Mouse (Mus musculus) midbrain, embryonic 15.5 days (tissue): ENCODE data around the gene Obscn. TPM values are rescaled to one million over a fixed set of nuclear protein-coding genes. Genes with fewer than 3 reads are reported as not detected.

Experiments
- ATAC-seq: fragments of 200-750 bp; cut with Nextera tagmentation; replicated peaks from 2 replicates; pipeline ENCODE4 v1.8.0; 2017; ENCODE audit warnings: moderate TSS enrichment
- H3K27ac ChIP-seq: fragments of 300-500 bp; sonication (generic); 2 replicates; pipeline ENCODE4 v1.5.1; 2015; ENCODE audit warnings: mild to moderate bottlenecking, inconsistent platforms
- H3K27me3 ChIP-seq: fragments of 300-500 bp; sonication (generic); replicated peaks from 2 replicates; pipeline ENCODE4 v1.6.1; 2015; ENCODE audit warnings: inconsistent platforms
- H3K36me3 ChIP-seq: fragments of 300-500 bp; sonication (generic); replicated peaks from 2 replicates; pipeline ENCODE4 v1.6.1; 2015; ENCODE audit warnings: inconsistent platforms
- H3K4me1 ChIP-seq: fragments of 300-500 bp; sonication (generic); 2 replicates; pipeline ENCODE4 v1.6.1; 2015; ENCODE audit warnings: inconsistent platforms
- H3K4me2 ChIP-seq: fragments of 300-500 bp; sonication (generic); 2 replicates; pipeline ENCODE4 v1.6.1; 2015; ENCODE audit warnings: inconsistent platforms, mild to moderate bottlenecking, moderate library complexity
- H3K4me3 ChIP-seq: fragments of 300-500 bp; sonication (generic); 2 replicates; pipeline ENCODE4 v1.5.1; 2015; ENCODE audit warnings: mild to moderate bottlenecking, inconsistent platforms
- H3K9ac ChIP-seq: fragments of 300-500 bp; sonication (generic); 2 replicates; pipeline ENCODE4 v1.6.1; 2015; ENCODE audit warnings: mild to moderate bottlenecking, inconsistent platforms
- H3K9me3 ChIP-seq: fragments of 300-500 bp; sonication (generic); 2 replicates; pipeline ENCODE4 v1.6.1; 2016; ENCODE audit warnings: inconsistent platforms
- WGBS: fragments of 180-500 bp; shearing (Covaris S2); methylation state at CpG from one replicate; pipeline ENCODE4 v1.1.7; 2015; ENCODE audit warnings: mixed read lengths; 5-methylcytosine and 5-hydroxymethylcytosine counted together
- polyA plus RNA-seq: library from polyadenylated mRNA; unstranded; fragments of >200 nt; fragmentation: Nextera tagmentation; extraction: Ambion mirVana; gene quantifications from 2 replicates; pipeline ENCODE4 v1.2.1, GENCODE M21; 2015

The Obscn gene
- polyA plus RNA-seq, 1 experiment from 2014 or later, result 0.28 TPM

GRCm38 (mm10) chr11:59094213-59094612, 42.0 kb downstream of the Obscn start:
- H3K4me3 ChIP-seq, result no peak overlapping the region
- no peak overlapping the region for H3K9ac ChIP-seq
- no peak for ATAC-seq
- H3K4me2 ChIP-seq, result no peak overlapping the region
- no peaks in the 10 kb centered on the region for H3K4me1 ChIP-seq
- no peaks in the 10 kb centered on the region for H3K9me3 ChIP-seq
- WGBS, result 71% methylated on average over 4 of the region's 4 CpGs
- no peaks in the 10 kb centered on the region for H3K36me3 ChIP-seq
- H3K27me3 ChIP-seq, result no peaks in the 10 kb centered on the region
- H3K27ac ChIP-seq, result no peak overlapping the region

GRCm38 (mm10) chr11:59087581-59087980, 48.6 kb downstream of the Obscn start:
- 94% methylated on average over 10 of the region's 10 CpGs for WGBS
- H3K4me2 ChIP-seq, result no peak overlapping the region
- no peaks in the 10 kb centered on the region for H3K4me1 ChIP-seq

GRCm38 (mm10) chr11:59085200-59085599, 51.0 kb downstream of the Obscn start:
- ATAC-seq, result no peak
- Histone ChIP-seq H3K4me3 (no peak overlapping the region), H3K4me1 (no peaks in the 10 kb centered on the region), H3K36me3 (no peaks in the 10 kb centered on the region), H3K27me3 (no peaks in the 10 kb centered on the region), H3K9me3 (no peaks in the 10 kb centered on the region), H3K4me2 (no peak overlapping the region), H3K27ac (no peak overlapping the region), H3K9ac (no peak overlapping the region)
- WGBS, result 87% methylated on average over 6 of the region's 6 CpGs

More at GRCm38 (mm10) chr11:59087581-59087980, 48.6 kb downstream of the Obscn start:
- no peak for ATAC-seq
- Histone ChIP-seq H3K4me3 (no peak overlapping the region), H3K27me3 (no peaks in the 10 kb centered on the region), H3K36me3 (no peaks in the 10 kb centered on the region), H3K9ac (no peak overlapping the region), H3K9me3 (no peaks in the 10 kb centered on the region), H3K27ac (no peak overlapping the region)

GRCm38 (mm10) chr11:59083125-59083524, 53.1 kb downstream of the Obscn start:
- no peak overlapping the region for H3K27ac ChIP-seq
- no peak overlapping the region for H3K9ac ChIP-seq
- no peak overlapping the region for H3K4me2 ChIP-seq
- no peaks in the 10 kb centered on the region for H3K36me3 ChIP-seq
- no peak for ATAC-seq
- no peaks in the 10 kb centered on the region for H3K4me1 ChIP-seq
- H3K9me3 ChIP-seq, result no peaks in the 10 kb centered on the region
- no peaks in the 10 kb centered on the region for H3K27me3 ChIP-seq
- 87% methylated on average over 3 of the region's 3 CpGs for WGBS
- H3K4me3 ChIP-seq, result no peak overlapping the region

DNA sequence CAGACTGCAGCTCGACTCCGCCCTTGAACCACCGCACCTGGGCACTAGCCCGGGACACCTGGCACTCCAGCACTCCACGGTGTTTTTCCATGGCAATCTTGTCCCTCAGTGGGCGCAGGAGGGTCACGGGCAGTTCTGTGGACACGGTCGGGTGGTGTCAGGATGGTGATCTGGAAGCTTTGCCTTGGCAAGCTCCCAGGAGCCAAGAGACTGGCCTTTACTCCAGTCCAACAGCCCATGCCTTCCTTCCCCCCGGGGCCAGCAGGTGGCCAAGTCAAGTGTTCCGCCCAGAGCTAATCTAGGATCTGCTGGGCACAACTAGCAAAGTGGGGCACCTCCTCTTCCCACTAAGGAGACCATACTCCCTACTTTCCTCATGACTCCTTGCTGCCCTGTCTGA, 57.9 kb downstream of the Obscn start:
- Histone ChIP-seq H3K4me2 (no peak overlapping the region), H3K9me3 (no peaks in the 10 kb centered on the region), H3K36me3 (no peaks in the 10 kb centered on the region), H3K9ac (no peak overlapping the region), H3K4me1 (no peaks in the 10 kb centered on the region), H3K27ac (no peak overlapping the region), H3K27me3 (no peaks in the 10 kb centered on the region), H3K4me3 (no peak overlapping the region)
- no peak for ATAC-seq
- 89% methylated on average over 11 of the region's 11 CpGs for WGBS

DNA sequence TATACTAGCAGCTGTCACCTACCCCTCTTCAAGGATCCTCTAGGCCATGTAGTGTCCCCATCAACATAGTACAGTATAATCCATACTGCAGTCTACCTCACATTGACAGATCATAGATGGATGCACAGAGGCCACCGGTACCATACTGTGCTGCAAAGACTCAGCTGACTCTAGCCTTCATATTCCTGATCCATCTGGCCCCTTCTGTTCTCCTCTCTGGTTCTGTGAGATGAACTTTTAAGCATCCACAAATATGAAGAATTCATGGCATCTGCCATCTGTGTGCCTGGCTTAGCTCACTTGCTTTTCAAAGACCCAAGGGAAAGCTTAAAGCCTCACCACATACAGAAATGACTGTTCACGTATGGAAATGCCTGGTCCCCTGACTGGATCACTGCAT, 65.9 kb downstream of the Obscn start:
- 83% methylated on average over 2 of the region's 2 CpGs for WGBS
- H3K4me3 ChIP-seq, result no peak overlapping the region
- H3K27ac ChIP-seq, result no peak overlapping the region
- H3K9me3 ChIP-seq, result no peaks in the 10 kb centered on the region
- ATAC-seq, result no peak
- no peaks in the 10 kb centered on the region for H3K4me1 ChIP-seq
- H3K4me2 ChIP-seq, result no peak overlapping the region
- no peaks in the 10 kb centered on the region for H3K36me3 ChIP-seq
- H3K27me3 ChIP-seq, result no peaks in the 10 kb centered on the region
- no peak overlapping the region for H3K9ac ChIP-seq

DNA sequence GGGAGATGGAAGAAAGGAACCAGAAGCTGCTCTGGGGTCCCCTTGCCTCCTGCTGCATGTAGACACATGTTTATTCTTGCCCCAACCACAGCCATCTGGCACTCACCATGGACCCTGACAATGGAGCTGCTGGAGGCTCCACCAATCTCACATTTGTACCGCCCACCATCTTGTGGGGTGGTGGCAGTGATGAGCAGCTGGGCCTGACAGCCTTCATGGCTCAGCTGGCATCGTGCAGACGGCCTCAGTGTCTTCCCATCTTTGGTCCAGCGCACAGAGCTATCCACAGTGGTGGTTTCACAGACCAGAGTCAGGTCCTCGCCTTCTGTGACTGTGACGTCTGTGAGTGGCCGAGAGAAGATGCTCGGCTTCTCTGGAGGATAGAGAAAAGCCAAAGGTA, 67.3 kb downstream of the Obscn start:
- no peaks in the 10 kb centered on the region for H3K9me3 ChIP-seq
- 79% methylated on average over 8 of the region's 8 CpGs for WGBS
- ATAC-seq, result no peak

DNA sequence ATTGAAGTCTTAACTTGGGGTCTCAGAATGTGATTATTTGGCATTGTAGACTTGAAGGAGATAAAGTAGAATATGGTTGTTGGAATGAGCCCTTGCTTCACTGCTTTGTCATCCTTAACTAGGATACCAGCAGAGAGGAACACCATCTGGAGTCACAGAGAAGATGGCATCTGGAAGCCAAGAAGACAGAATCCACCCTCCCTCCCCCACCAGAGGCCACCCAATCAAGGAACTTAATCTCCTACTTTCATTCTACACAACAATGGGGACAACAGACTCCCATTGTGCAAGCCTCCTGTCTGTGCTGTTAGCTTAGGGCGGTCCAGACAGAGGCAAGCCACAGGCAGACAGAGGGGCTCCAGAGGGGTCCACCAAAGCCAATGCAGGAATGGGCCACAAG, 67.8 kb downstream of the Obscn start:
- no peaks in the 10 kb centered on the region for H3K36me3 ChIP-seq
- ATAC-seq, result no peak
- H3K27ac ChIP-seq, result no peak overlapping the region
- no peaks in the 10 kb centered on the region for H3K4me1 ChIP-seq
- WGBS, result 4% methylated on average over 1 of the region's 1 CpGs
- no peaks in the 10 kb centered on the region for H3K27me3 ChIP-seq
- H3K9ac ChIP-seq, result no peak overlapping the region
- no peak overlapping the region for H3K4me2 ChIP-seq
- H3K9me3 ChIP-seq, result no peaks in the 10 kb centered on the region
- no peak overlapping the region for H3K4me3 ChIP-seq

More for the DNA sequence above, 67.3 kb downstream of the Obscn start:
- Histone ChIP-seq H3K9ac (no peak overlapping the region), H3K36me3 (no peaks in the 10 kb centered on the region), H3K4me1 (no peaks in the 10 kb centered on the region), H3K27ac (no peak overlapping the region), H3K4me3 (no peak overlapping the region), H3K27me3 (no peaks in the 10 kb centered on the region), H3K4me2 (no peak overlapping the region)

DNA sequence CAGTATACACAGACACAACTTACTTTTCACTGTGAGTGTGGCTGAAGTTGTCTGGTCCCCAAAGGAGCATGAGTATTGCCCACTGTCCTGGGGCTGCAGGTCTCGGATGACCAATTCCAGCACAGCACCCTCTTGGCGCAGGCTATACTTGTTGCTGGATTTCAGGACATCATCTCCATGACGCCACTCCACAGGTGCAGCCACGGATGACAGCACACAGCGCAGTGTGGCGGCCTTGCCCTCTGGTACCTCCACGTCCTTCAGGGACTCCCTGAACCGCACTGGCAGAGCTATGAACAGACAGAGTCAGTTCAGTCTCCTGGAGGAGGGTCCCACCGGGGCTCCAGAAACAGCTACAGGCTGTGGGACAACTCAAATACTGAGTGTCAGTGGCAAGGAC, 68.3 kb downstream of the Obscn start:
- Histone ChIP-seq H3K9ac (no peak overlapping the region), H3K27ac (no peak overlapping the region), H3K27me3 (no peaks in the 10 kb centered on the region), H3K4me1 (no peaks in the 10 kb centered on the region), H3K36me3 (no peaks in the 10 kb centered on the region), H3K9me3 (no peaks in the 10 kb centered on the region), H3K4me3 (no peak overlapping the region), H3K4me2 (no peak overlapping the region)
- ATAC-seq, result no peak
- 79% methylated on average over 9 of the region's 9 CpGs for WGBS

GRCm38 (mm10) chr11:59058025-59058424, 78.2 kb downstream of the Obscn start:
- Histone ChIP-seq H3K9ac (no peak overlapping the region), H3K27ac (no peak overlapping the region), H3K4me3 (no peak overlapping the region), H3K4me2 (no peak overlapping the region), H3K36me3 (no peaks in the 10 kb centered on the region), H3K27me3 (no peaks in the 10 kb centered on the region), H3K4me1 (no peaks in the 10 kb centered on the region), H3K9me3 (no peaks in the 10 kb centered on the region)
- whole genome bisulfite sequencing, result 74% methylated on average over 3 of the region's 3 CpGs
- no peak for ATAC-seq

GRCm38 (mm10) chr11:59051031-59051430, 85.2 kb downstream of the Obscn start:
- no peak for ATAC-seq
- Histone ChIP-seq H3K27ac (no peak overlapping the region), H3K27me3 (no peaks in the 10 kb centered on the region), H3K9me3 (no peaks in the 10 kb centered on the region), H3K4me3 (no peak overlapping the region), H3K4me2 (no peak overlapping the region), H3K36me3 (no peaks in the 10 kb centered on the region), H3K4me1 (no peaks in the 10 kb centered on the region), H3K9ac (no peak overlapping the region)
- WGBS, result 87% methylated on average over 9 of the region's 9 CpGs

DNA sequence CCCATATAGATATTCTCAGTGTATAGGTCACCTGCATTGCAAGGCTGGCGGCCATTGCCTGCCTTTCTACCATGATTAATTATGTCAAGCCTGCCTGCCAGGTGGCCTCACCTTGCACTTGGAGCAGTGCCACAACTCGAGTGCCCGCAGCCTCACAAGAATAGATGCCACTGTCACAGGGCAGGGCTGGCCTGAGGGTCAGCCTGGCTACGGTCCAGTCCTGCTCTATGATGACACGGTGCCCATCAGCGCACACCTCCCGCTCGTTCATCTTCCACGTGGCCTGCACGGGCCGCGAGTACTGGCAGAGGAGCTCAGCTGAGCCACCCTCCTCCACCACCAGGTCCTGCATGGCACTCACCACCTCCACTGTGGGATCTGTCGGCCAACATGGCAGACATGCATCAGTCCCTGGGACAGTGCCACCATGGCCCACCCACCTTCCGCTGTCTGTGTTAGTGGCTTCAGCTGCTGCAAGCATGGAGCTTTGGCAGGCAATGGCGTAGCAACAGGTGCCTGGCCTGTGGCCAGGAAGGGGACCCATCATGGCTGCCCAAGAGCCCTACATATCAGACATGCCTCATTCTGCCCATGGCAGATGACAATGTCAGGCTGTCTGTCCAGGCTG, 91.4 kb downstream of the Obscn start:
- WGBS, result 94% methylated on average over 15 of the region's 15 CpGs
- no peaks in the 10 kb centered on the region for H3K9me3 ChIP-seq
- H3K4me1 ChIP-seq, result no peaks in the 10 kb centered on the region

DNA sequence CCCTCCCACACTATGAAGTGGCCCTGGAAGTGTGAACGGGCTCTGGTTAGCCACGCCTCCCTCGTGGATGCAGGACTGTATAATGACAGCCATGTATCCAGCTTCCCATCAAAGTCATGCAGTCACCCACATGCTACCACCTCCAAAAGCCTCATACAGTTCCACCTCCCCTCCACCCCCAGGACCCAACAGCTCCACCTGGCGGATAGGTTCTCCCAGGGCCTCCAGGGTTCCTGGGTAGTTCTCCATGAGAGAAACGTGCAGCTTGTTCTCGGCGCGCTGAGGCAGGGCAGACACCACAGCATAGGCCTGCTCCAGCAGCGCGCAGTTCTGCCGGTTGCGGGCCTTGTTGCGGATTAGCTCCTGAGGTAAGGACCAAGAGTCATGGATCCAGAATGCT, 107.2 kb downstream of the Obscn start:
- Histone ChIP-seq H3K27ac (no peak overlapping the region), H3K9me3 (no peaks in the 10 kb centered on the region), H3K4me1 (no peaks in the 10 kb centered on the region), H3K4me3 (no peak overlapping the region), H3K36me3 (no peaks in the 10 kb centered on the region), H3K4me2 (no peak overlapping the region), H3K27me3 (no peaks in the 10 kb centered on the region), H3K9ac (no peak overlapping the region)
- 88% methylated on average over 13 of the region's 13 CpGs for WGBS
- no peak for ATAC-seq

More for the DNA sequence above, 91.4 kb downstream of the Obscn start:
- Histone ChIP-seq H3K4me3 (no peak overlapping the region), H3K9ac (no peak overlapping the region), H3K4me2 (no peak overlapping the region), H3K27me3 (no peaks in the 10 kb centered on the region), H3K36me3 (no peaks in the 10 kb centered on the region), H3K27ac (no peak overlapping the region)
- no peak for ATAC-seq
